Mouse (Mus musculus) right cerebral cortex, postnatal 4 days (tissue): ENCODE results near the gene Gm49383.

ENCODE experiments used
- DNase-seq: peaks from one replicate; pipeline ENCODE4 v3.0.0-alpha.2; 2022

Gm49383 gene

GRCm38 (mm10) chr12:69196444-69197377 is at the start of gene Gm49383:
TSS of gene Gm49383 (minus strand) at chr12:69197104.
- peak; percentile 68 for DNase-seq

DNA sequence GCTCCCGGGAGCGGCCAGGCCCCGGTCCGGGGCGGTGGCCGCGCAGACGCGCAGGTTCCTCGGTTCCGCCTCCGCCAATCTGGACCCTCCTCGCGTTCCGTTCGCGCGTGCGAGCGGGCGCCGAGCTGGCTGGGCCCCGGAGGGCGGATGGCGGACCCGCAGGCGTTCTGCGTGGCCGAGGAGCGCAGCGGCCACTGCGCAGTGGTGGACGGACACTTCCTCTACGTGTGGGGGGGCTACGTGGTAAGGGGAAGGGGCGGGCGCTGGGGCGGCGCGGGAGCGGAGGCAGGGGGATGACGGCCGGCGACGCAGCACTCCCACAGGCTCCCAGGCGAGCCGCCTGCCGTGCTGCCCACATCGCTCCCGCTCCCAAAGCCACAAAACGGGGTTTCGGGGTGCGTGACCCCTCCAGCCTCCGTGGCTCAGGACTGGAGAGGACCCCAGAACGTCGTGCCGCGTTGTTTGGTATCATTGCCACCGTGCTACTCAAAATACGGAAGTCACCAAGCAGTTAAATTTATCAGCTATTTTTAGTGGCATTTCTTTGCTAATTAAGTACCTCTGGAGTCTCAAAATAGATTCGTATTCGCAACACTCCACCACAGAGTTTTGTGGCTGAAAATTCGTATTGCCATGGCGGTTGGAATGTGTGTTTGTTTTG is 45.0 kb upstream of the Gm49383 start:
- peak; percentile 72 for DNase-seq

GRCm38 (mm10) chr12:69241405-69241770 is 44.5 kb upstream of the Gm49383 start:
- DNase-seq: no peak

DNA sequence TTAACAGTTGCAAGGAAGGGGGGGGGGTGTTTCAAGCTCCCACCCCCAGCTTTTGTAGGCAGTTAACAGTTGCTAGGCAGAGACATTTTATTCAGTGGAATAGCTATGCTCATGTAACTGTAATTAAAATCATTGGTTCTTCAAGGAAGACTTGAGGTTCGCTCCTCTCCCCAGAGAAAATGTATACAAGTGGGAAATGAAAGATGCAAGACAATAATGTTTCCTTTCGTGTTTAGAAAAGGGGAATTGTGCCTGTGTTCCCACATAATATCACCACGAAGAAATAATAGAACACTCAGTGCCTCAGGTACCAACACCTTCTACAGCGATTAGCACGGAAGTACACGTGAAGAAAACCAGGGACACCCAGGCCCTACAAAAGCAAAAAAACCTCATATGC is 44.0 kb upstream of the Gm49383 start, which contains the start of gene Klhdc1:
Gene Klhdc1 (plus strand): TSS at position 301 of the 400 bp plus-strand sequence.
- no peak for DNase-seq

GRCm38 (mm10) chr12:69238284-69238683 is 41.4 kb upstream of the Gm49383 start:
- no peak for DNase-seq

DNA sequence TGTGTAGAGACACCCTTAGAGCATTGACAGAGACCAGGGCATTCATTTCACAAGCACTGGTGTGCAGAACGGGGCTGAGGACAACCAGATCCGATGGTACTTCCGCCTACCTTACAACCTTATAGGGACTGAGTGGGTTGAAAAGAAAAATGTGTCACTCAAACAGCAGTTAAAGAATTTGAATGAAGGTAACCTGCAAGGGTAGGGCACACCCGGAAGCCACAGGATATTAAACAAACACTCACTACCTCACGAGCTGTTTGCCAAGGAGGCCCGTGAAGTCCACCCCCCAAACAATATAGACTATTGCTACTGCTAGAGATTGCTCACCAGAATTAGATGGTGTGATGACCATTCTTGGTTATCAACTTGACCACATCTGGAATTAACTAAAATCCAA is 38.9 kb upstream of the Gm49383 start:
- DNase-seq: no peak

DNA sequence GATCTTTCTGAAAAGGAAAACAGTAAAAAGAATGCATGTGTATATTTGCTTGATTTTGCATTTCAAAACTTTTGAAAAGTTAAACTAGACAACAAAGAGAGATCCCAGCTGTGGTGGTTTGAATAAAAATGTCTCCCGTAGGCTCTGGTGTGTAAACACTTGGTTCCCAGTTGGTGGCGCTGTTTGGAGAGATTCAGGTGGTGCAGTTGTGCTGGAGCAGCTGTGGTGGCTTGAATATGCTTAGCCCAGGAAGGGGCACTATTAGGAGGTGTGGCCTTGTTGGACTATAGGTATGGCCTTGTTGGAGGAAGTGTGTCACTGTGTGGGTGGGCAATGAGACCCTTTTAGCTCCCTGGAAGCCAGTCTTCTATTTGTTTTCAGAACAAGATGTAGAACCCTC is 32.3 kb upstream of the Gm49383 start:
- DNase-seq: no peak

- DNase-seq: peak; percentile 90
Observed at GRCm38 (mm10) chr12:69227776-69228466, 31.0 kb upstream of the Gm49383 start, which contains the start of gene Pole2. TSS of gene Pole2 (minus strand) at chr12:69228195.

- no peak for DNase-seq
Observed at GRCm38 (mm10) chr12:69220613-69221277, 23.8 kb upstream of the Gm49383 start.

DNA sequence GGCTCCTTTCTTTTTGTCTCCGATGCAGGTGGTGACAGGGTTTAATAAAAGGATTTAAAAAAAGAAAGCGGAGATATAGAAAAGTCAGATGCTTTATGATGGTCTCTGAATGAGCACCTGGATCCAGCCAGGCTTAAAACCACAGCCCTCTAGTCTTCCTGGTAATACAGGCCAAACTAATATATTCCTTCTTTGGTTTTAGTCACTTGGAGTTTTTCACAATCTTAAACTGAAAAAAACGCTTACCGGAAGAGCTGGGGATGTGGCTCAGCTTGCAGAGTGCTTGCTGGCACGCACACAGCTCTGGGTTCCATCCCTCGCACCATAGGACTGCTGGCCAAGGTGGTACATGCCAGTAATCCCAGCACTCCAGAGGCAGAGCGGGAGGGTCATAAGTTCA is 19.7 kb upstream of the Gm49383 start:
- DNase-seq: no peak

DNA sequence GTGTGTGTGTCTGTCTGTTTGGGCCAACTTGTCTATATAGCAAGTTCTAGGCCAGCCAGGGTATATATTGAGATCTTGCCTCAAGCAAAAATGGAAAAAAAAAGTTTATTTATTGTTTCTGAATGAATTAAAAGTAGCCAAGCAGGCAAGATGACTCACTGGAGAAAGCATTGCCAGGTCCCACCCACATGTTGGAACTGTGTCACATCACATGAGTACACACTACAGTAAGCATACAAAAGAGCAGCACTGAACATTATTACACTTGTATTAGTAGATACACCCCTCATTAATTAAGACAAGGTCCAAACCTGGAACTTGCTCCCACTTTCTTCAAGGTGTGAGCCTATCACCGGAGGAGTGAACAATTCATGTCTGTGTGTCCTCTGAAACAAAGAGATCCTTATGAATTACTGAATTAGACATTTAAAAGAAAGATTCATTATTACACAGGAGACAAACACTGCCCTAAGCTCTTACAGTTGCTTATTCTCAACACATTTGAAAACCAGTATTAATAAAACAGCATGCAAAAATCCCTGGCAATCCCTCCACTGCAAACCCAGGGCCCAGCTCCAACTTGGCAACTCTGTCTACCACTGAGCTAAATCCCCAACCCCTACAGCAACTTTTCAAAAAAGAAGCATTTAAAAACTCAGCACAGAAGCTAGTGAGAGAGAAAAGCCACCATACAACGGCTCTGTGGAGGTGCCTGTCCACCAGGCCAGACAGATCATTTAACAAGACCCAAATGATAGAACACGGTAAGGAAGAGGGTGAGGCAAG is 18.3 kb upstream of the Gm49383 start:
- no peak for DNase-seq

GRCm38 (mm10) chr12:69214393-69214792 is 17.5 kb upstream of the Gm49383 start:
- no peak for DNase-seq

DNA sequence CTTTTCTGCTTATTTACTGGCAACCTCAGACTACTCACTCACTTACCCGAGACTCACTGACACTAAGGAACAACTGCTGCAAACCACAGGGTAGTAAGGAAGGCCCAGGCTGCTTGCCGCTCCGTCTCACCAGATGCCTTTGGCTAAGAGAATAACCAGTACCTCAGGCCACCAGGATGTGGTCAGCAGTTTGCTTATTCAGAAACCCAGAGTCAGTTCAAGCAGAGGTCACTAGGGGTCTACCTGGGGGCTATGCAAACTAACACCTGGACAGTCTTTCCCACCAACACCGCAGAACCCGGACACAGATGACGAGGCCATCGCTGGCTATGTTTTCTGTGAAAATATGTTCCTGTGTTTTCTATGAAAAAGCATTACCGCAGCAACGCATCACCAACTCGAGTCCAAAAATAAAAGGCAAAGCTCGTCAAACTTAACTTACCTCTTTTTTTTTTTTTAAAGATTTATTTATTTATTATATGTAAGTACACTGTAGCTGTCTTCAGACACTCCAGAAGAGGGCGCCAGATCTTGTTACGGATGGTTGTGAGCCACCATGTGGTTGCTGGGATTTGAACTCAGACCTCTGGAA is 16.4 kb upstream of the Gm49383 start:
- no peak for DNase-seq

DNA sequence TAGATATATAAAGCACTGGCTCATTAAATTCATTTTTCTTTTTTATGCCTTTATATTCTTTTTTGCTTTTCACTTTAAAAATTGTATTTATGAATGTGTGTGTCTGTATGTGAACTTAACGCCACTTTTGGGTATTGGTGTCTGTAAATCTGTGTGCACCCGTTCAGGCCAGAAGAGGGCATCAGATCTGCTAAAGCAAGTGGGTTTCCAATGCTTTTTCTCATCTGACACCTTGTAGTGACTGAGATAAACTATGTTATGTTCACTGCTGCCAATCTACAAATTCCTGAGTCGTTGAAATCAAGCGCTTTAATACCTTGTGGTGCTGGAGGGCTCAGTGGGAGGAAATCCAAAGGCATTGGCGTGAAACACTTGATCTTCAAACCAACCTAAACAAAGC is 14.2 kb upstream of the Gm49383 start:
- no peak for DNase-seq

- no peak for DNase-seq
Observed at GRCm38 (mm10) chr12:69210056-69210979, 13.4 kb upstream of the Gm49383 start.

DNA sequence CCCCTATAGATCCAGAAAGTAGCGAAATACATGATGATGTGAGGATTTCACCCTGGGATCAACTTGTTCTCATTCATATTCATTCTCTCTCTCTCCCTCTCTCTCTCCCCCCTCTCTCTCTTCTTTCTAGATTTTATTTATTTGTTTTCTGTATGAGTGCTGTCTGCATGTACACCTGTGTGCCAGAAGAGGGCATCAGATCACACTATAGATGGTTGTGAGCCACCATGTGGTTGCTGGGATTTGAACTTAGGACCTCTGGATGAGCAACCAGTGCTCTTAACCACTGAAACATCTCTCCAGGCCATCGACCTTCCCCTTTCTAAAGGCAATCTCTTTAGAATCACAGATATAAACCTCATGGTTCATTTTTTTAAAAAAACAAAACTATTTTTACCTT is 11.6 kb upstream of the Gm49383 start:
- no peak for DNase-seq

DNA sequence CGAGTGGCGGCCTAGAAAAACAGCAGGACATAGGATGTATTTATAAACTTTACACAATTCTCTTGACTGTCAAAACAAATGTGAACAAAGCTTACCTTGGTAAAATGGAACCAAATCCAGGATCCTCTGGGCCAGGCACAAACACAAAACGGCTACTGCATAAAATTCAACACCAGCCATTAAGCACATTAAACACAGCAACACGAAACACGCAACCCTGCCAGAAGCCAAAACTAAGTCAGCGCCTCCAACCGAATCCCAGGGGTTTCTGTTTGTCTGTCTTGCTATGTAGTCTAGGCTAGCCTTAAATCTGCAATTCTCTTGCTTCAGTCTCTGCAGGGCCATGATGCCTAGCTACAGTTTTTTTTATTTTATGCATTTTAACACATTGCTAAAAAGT is 11.0 kb upstream of the Gm49383 start:
- DNase-seq: no peak

- DNase-seq: no peak
Observed at GRCm38 (mm10) chr12:69207396-69207795, 10.5 kb upstream of the Gm49383 start.

GRCm38 (mm10) chr12:69204052-69204833 is 7.3 kb upstream of the Gm49383 start, which contains the start of gene Gm49384:
TSS of gene Gm49384 (minus strand) at chr12:69204267.
- no peak for DNase-seq

- DNase-seq: no peak
Observed at GRCm38 (mm10) chr12:69198985-69199384, 2.1 kb upstream of the Gm49383 start.
